Mouse (Mus musculus): ENCODE results near the gene Cdkl1.

- TF ChIP-seq CTCF (conservative IDR thresholded peaks at IDR 0.05 in 1 of 2, IDR thresholded peaks at IDR 0.05 in 1 of 2; ENCODE audit: low read depth in 2 of 2, low read length in 2 of 2) (no peak), GABPA (IDR thresholded peaks at IDR 0.05; ENCODE audit: insufficient replicate concordance, low read depth, low read length) (no peak), TBP (conservative IDR thresholded peaks at IDR 0.05; ENCODE audit: low read depth, low read length) (no peak), POLR2A (IDR thresholded peaks at IDR 0.05; ENCODE audit: low read depth, low read length) (no peak), CHD1 (IDR thresholded peaks at IDR 0.05; ENCODE audit: low read depth, low read length) (no peak), NRF1 (IDR thresholded peaks at IDR 0.05; ENCODE audit: low read depth, low read length) (no peak), RCOR1 (conservative IDR thresholded peaks at IDR 0.05; ENCODE audit: low read depth, low read length) (no peak)
Measured at GRCm38 (mm10) chr12:69730306-69730705, 60.8 kb downstream of the Cdkl1 start.
